Mouse (Mus musculus) liver, adult 2 months (tissue): ENCODE results near the gene Gsdmc4. TPM values are rescaled to one million over a fixed set of nuclear protein-coding genes. Genes with fewer than 3 reads are reported as not detected.
A peak's percentile ranks its signal among the peaks of the same experiment; 100 is the strongest.
"Not testable (repeated sequence)": the region's sequence is repeated elsewhere in the genome, so short reads cannot be mapped to it uniquely, and the experiment has no call there.

ENCODE experiments used
- DNase-seq: peaks from one replicate; pipeline ENCODE4 v3.0.0-alpha.2; 2011; ENCODE audit warnings: low read depth, low spot score; ENCODE audit errors: extremely low read depth
- H3K27ac ChIP-seq: fragments of 200-500 bp; replicated peaks from 2 replicates; pipeline ENCODE4 v1.5.1; 2012; ENCODE audit warnings: low read depth, mild to moderate bottlenecking, control low read depth, inconsistent platforms, low read length; ENCODE audit not compliant: insufficient read depth
- H3K27me3 ChIP-seq: fragments of 200-500 bp; 2 replicates; pipeline ENCODE4 v1.6.1; 2012; ENCODE audit warnings: mild to moderate bottlenecking, moderate library complexity, low read length, inconsistent platforms; ENCODE audit not compliant: control insufficient read depth, insufficient read depth
- H3K36me3 ChIP-seq: fragments of 200-500 bp; 2 replicates; pipeline ENCODE4 v1.6.1; 2012; ENCODE audit warnings: low read length, inconsistent platforms; ENCODE audit not compliant: control insufficient read depth, insufficient read depth
- H3K4me1 ChIP-seq: fragments of 200-500 bp; 2 replicates; pipeline ENCODE4 v1.6.1; 2011; ENCODE audit warnings: low read length; ENCODE audit not compliant: control insufficient read depth, insufficient read depth
- H3K4me3 ChIP-seq: fragments of 200-500 bp; 2 replicates; pipeline ENCODE4 v1.5.1; 2011; ENCODE audit warnings: low read depth, mild to moderate bottlenecking, control low read depth, low read length, moderate library complexity; ENCODE audit not compliant: insufficient read depth
- H3K79me2 ChIP-seq: fragments of 200-500 bp; 2 replicates; pipeline ENCODE4 v1.6.1; 2012; ENCODE audit warnings: inconsistent platforms, mild to moderate bottlenecking, low read length, moderate library complexity; ENCODE audit not compliant: control insufficient read depth, insufficient read depth
- H3K9ac ChIP-seq: fragments of 200-500 bp; 2 replicates; pipeline ENCODE4 v1.6.1; 2012; ENCODE audit warnings: low read depth, mild to moderate bottlenecking, control low read depth, inconsistent platforms, low read length
- CTCF ChIP-seq: fragments of 200-500 bp; IDR thresholded peaks from 2 replicates; pipeline ENCODE4 v1.5.1; 2011; ENCODE audit warnings: low read depth, low read length, control low read depth
- WGBS: fragments of 180-500 bp; shearing (Covaris S2); methylation state at CpG from one replicate; pipeline ENCODE4 v1.1.7; 2018; 5-methylcytosine and 5-hydroxymethylcytosine counted together
- polyA plus RNA-seq: library from polyadenylated mRNA; depleted of rRNA; stranded (reverse); fragments of >200 nt; gene quantifications from 2 replicates; pipeline ENCODE4 v1.2.3, GENCODE M21; 2012; rRNA removed
- total RNA-seq: library from RNA; depleted of rRNA; stranded (reverse); fragments of >200 nt; gene quantifications from 2 replicates; pipeline ENCODE4 v1.2.3, GENCODE M21; 2014; rRNA removed

The Gsdmc4 gene
- total and polyA plus RNA-seq, 2 experiments = 0.17 TPM; not detected in 1

DNA sequence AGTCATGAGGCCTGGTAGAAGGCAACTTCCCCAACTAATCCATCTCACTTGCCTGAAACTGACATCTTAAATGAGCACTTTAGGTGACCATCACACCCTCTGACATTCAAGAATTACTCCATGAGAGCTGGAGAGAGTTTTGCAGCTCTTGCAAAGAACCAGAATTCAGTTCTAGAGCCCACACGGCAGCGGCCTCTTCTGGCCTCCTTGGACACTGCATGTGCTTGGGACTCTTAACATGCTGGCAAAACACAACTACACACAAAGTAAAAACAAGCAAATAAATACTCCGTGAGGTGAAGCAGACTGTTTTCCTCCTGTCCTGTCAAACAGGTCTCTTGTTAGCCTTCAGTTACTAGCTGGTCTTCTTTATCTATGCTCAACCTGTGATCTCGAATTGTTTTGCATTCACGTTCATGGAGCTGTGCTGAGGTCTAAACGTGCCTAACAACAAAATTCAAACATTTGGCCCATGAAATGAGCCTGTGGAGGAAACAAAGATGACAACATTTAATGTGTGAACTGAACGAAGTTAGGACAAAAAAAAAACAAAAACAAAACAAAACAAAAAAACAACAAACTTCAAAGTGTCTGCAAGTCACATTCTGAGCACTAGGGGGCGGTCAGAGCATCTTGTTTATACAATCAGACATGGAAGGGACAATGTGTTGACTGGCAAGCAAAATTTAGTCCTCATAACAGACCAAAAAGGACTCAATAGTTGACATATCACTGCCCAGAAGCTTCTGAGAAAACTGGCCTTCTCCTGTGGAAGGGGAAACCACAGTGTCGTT is 16.3 kb downstream of the Gsdmc4 start:
- WGBS = 28% methylated on average over 9 of the region's 9 CpGs
- H3K4me1 ChIP-seq, H3K79me2 ChIP-seq, H3K36me3 ChIP-seq, H3K27ac ChIP-seq, H3K9ac ChIP-seq, H3K27me3 ChIP-seq: not testable (repeated sequence)
- H3K4me3 ChIP-seq = peak overlapping the region; percentile 41; the same call in 1 of the 2 replicates
- peak; percentile 36 for DNase-seq
- peak; percentile 81 for TF ChIP-seq CTCF

DNA sequence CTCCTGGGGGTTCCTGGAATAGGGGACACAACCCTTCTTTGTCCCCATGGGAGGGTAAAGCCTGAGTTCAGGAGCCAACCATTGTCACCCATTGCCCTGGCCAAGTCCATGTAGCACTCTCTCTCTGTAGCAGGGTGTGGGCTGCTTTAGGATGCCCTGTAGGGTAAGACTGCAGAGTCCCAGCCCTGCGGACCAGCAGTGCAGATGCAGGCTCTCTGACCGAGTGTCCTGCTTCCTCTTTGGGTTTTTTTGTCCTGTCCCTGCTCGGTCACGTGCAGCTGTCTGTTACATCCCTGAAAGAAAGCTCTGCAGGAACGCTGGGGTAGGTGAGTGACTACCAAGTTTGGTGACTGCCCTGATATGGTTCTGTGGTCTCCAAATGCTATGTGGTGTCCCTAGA is 23.7 kb downstream of the Gsdmc4 start:
- not testable (repeated sequence) for H3K79me2 ChIP-seq, DNase-seq, H3K4me1 ChIP-seq, H3K27me3 ChIP-seq, H3K4me3 ChIP-seq, H3K9ac ChIP-seq, H3K27ac ChIP-seq, H3K36me3 ChIP-seq
- WGBS = 68% methylated on average over 5 of the region's 5 CpGs

DNA sequence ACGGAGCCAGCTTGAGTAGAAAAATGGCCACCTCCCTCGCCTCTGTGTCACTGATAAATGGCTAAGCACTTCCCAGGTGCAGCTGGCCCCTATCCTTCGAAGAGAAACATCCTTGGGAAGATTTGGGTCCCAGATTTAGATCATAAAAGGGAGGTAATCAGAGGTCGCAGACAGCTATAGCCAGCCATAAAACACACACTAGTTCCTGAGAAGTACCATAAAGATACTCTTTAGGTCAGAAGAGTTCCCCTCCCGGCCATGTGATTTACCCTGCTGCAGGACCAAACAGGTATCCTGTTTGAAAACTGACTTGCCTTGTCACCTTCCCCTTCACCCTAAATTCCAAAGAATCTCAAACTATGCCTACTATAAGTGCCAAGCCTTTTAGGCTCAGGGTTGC is 24.1 kb downstream of the Gsdmc4 start:
- not testable (repeated sequence) for H3K79me2 ChIP-seq, H3K9ac ChIP-seq, H3K4me3 ChIP-seq, H3K27ac ChIP-seq, H3K4me1 ChIP-seq, H3K36me3 ChIP-seq, H3K27me3 ChIP-seq, DNase-seq
- no CpG with 5 or more reads among the region's 5 CpGs for WGBS

DNA sequence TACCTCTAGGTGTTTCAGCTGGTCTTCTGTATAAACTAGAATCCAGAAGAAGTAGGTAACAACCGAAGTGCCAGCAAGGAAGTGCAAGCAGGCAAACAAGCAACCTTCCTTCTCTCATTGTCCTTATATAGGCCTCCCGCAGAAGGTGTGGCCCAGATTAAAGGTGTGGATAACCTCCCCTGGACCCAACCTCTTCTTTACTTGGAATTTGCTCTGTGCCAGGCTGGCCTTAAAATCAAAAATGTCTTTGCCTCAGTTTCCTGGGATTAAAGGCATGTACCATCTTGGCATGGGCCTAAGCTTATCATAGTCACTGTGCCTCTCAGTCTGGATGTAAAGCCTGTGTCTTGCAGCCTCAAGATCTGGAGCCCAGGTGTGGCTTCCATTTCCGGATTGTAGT is 33.6 kb downstream of the Gsdmc4 start, which contains the start of gene Gsdmc3:
Gene Gsdmc3, minus strand, starts transcription at position 101 of the 400 bp plus-strand sequence.
- H3K36me3 ChIP-seq, H3K4me1 ChIP-seq, H3K4me3 ChIP-seq, H3K79me2 ChIP-seq, H3K27me3 ChIP-seq, H3K9ac ChIP-seq, H3K27ac ChIP-seq, DNase-seq: not testable (repeated sequence)
- 98% methylated on average over 1 of the region's 3 CpGs for WGBS

DNA sequence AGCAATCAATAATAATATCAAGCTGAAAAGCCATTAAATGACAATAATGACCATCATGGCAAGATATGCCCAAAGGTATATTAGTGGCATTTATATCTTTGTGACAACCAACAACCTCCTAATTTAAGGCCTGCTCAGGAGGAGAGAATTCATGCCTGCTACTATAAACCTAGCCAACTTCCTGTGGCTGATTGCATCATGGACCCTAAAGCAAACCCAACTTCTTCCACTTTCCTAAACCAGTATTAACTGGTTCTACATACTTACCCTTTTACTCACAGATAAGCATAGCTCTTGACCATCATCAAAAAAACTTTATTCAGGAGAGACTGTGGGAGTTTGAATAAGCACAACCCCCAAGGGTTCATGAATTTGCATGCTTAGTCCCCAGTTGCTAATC is 35.9 kb downstream of the Gsdmc4 start:
- not testable (repeated sequence) for H3K79me2 ChIP-seq, DNase-seq, H3K36me3 ChIP-seq, H3K9ac ChIP-seq, H3K27ac ChIP-seq, H3K4me3 ChIP-seq, H3K27me3 ChIP-seq, H3K4me1 ChIP-seq

DNA sequence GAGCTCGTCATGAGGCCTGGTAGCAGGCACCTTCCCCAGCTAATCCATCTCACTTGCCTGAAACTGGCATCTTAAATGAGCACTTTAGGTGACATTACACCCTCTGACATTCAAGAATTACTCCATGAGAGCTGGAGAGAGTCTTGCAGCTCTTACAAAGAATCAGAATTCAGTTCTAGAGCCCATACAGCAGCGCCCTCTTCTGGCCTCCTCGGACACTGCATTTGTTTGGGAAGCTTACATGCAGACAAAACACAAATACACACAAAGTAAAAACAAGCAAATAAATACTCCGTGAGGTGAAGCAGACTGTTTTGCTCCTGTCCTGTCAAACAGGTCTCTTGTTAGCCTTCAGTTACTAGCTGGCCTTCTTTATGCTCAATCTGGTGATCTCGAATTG is 50.1 kb downstream of the Gsdmc4 start:
- not testable (repeated sequence) for H3K4me1 ChIP-seq, H3K4me3 ChIP-seq, H3K27me3 ChIP-seq, H3K9ac ChIP-seq, H3K36me3 ChIP-seq, DNase-seq, H3K27ac ChIP-seq, H3K79me2 ChIP-seq
- WGBS = 42% methylated on average over 5 of the region's 5 CpGs

Other genes starting within 250 kb of the Gsdmc4 start
- gene Gsdmc2, start 67.1 kb downstream of the Gsdmc4 start, total RNA-seq = not detected in 2 replicates
- 0.13 TPM in 1 of 2 replicates, not detected in the other for gene Gsdmc2, start 67.1 kb downstream of the Gsdmc4 start, polyA plus RNA-seq
- gene Gsdmc3, start 33.7 kb downstream of the Gsdmc4 start, total RNA-seq = not detected in 2 replicates
- not detected in 2 replicates for gene Gsdmc3, start 33.7 kb downstream of the Gsdmc4 start, polyA plus RNA-seq
- gene Fam49b, start 148.2 kb upstream of the Gsdmc4 start, total RNA-seq = 15.4 and 17.1 TPM in 2 replicates
- 2.7 and 4.9 TPM in 2 replicates for gene Fam49b, start 148.2 kb upstream of the Gsdmc4 start, polyA plus RNA-seq